Mouse (Mus musculus): ENCODE data around the gene Ephb2. TPM values are rescaled to one million over a fixed set of nuclear protein-coding genes. Genes with fewer than 3 reads are reported as not detected.

The Ephb2 gene
- polyA plus RNA-seq, 1 experiment from 2014 or later: 9.6 TPM

DNA sequence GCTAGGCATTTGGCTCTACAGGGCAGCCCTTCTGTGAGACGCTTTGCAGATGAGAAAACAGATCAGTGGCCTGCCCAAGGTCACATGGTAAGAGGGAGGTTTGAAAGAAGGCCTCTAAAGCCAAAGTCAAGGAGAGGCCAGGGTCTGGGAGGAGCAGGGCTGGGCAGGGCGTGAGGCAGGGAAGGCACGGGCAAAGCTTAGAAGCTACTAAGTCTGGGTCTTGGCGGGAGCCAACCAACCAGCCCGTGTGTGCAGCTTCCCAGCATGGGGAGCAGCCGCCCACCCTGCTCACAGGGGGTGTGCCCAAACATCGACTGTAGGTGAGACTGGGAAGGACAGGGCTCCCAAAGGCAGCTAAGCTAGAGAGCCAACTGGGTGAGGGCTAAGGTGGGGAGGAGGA is 70.7 kb downstream of the Ephb2 start:
- no peak overlapping the region for H3K4me3 ChIP-seq
- peaks cover 2% of the 10 kb centered on the region; the same call in 1 of the 2 replicates for H3K9me3 ChIP-seq (replicated peaks)
- no peaks in the 10 kb centered on the region for H3K27me3 ChIP-seq (ENCODE audit: low read depth, poor library complexity, severe bottlenecking)
- H3K27ac ChIP-seq: peak overlapping the region; percentile 56
- 68% methylated on average over 7 of the region's 7 CpGs for WGBS
- DNase-seq (ENCODE audit: low spot score): no peak
- peaks cover 66% of the 10 kb centered on the region for H3K4me1 ChIP-seq
- H3K36me3 ChIP-seq: peaks cover 18% of the 10 kb centered on the region

GRCm38 (mm10) chr4:136763349-136763748 is 72.4 kb downstream of the Ephb2 start:
- Histone ChIP-seq H3K4me1 (peaks cover 70% of the 10 kb centered on the region), H3K27me3 (ENCODE audit: low read depth, poor library complexity, severe bottlenecking) (peaks cover 11% of the 10 kb centered on the region; the same call in 1 of the 2 replicates), H3K4me3 (no peak overlapping the region), H3K36me3 (peaks cover 22% of the 10 kb centered on the region), H3K27ac (peak overlapping the region; percentile 61), H3K9me3 (replicated peaks) (no peaks in the 10 kb centered on the region)
- WGBS: 25% methylated on average over 5 of the region's 5 CpGs
- DNase-seq (ENCODE audit: low spot score): no peak

DNA sequence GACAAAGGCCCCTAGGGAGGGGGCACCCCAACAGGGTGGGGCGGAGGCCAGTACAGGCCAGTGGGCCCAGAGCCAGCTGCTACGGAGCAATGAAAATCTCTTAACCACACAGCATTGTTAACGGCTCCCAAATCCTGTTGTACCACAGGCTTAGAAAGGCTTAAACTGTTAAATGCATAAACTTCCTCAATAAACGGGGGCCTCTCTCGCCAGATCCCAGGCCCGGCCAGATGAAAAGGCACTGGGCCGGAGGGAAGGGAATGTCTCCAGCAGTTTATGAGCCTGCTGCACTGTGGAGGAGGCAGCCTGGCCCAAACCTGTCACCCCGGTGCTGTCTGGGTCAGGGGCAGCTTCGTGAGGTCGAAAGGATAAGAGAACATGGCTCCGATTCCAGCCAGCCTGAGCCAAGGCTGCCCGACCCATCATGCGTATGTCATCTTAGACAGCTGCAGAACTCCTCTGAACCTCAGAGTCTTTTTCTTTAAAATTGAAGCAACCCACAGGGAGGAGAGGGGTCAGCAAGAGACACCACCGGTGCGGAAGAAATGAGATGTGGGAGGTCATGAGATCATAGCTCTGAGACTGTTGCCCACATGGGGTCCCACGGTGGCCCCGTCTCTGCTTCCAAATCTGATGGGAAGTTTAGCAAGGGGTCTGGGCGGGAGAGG is 73.9 kb downstream of the Ephb2 start:
- Histone ChIP-seq H3K27me3 (ENCODE audit: low read depth, poor library complexity, severe bottlenecking) (peaks cover 23% of the 10 kb centered on the region; the same call in 1 of the 2 replicates), H3K4me3 (no peak overlapping the region), H3K27ac (peak overlapping the region; percentile 47), H3K36me3 (peaks cover 12% of the 10 kb centered on the region), H3K4me1 (peaks cover 82% of the 10 kb centered on the region), H3K9me3 (replicated peaks) (no peaks in the 10 kb centered on the region)
- no peak for DNase-seq (ENCODE audit: low spot score)
- 26% methylated on average over 18 of the region's 18 CpGs for WGBS

DNA sequence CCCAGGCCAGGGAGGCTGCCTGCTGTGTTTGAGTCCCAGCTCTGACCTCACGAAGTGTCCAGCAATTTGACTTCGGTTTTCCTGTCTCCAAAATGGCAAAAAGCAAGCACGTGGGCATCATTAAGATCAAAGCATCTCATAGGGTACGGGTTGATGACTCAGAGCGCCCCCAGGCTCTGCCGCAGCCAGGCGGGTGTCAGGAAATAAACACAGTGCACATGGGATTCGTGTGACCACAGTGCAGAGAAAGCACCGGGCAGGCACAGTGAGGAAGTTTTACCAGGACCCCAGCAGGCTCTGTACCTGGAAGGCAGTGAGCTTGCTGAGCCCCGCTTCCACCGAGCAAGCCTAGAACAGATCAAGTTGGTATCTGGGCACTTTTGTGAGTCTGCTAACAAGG is 74.9 kb downstream of the Ephb2 start:
- no peak overlapping the region for H3K4me3 ChIP-seq
- H3K36me3 ChIP-seq: peaks cover 12% of the 10 kb centered on the region
- no peaks in the 10 kb centered on the region for H3K9me3 ChIP-seq (replicated peaks)
- peak overlapping the region; percentile 47 for H3K27ac ChIP-seq
- DNase-seq (ENCODE audit: low spot score): peak; percentile 62
- peaks cover 25% of the 10 kb centered on the region; the same call in 1 of the 2 replicates for H3K27me3 ChIP-seq (ENCODE audit: low read depth, poor library complexity, severe bottlenecking)
- 29% methylated on average over 11 of the region's 11 CpGs for WGBS
- H3K4me1 ChIP-seq: peaks cover 84% of the 10 kb centered on the region

DNA sequence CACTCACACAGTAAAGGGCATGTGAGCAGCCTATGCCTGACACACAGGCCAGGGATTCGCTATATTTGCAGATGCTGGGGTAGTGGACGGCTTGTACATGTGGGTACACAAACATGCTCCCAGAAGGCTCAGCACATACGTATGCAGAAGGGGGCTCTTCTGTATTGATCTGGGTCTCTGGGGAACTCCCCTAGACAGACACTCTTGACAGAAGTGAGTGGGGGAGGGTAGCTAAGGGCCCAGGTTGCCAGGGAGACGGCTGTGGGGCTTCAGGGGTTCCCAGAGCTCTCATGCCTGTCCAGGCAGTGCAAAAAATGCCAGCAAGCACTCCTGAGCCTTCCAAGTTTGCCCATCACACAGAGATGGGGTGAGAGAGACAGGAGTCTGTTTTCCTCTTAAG is 78.7 kb downstream of the Ephb2 start:
- Histone ChIP-seq H3K27me3 (ENCODE audit: low read depth, poor library complexity, severe bottlenecking) (peaks cover 51% of the 10 kb centered on the region), H3K27ac (peak overlapping the region; percentile 79), H3K4me1 (peaks cover 78% of the 10 kb centered on the region), H3K9me3 (replicated peaks) (no peaks in the 10 kb centered on the region), H3K4me3 (no peak overlapping the region), H3K36me3 (peaks cover 12% of the 10 kb centered on the region)
- DNase-seq (ENCODE audit: low spot score): no peak
- 58% methylated on average over 4 of the region's 4 CpGs for WGBS

GRCm38 (mm10) chr4:136756486-136756885 is 79.3 kb downstream of the Ephb2 start:
- H3K36me3 ChIP-seq: peaks cover 12% of the 10 kb centered on the region
- H3K9me3 ChIP-seq (replicated peaks): no peaks in the 10 kb centered on the region
- H3K4me3 ChIP-seq: no peak overlapping the region
- DNase-seq (ENCODE audit: low spot score): no peak
- WGBS: 61% methylated on average over 6 of the region's 6 CpGs
- H3K27ac ChIP-seq: peak overlapping the region; percentile 79; the same call in 1 of the 2 replicates
- peaks cover 57% of the 10 kb centered on the region for H3K27me3 ChIP-seq (ENCODE audit: low read depth, poor library complexity, severe bottlenecking)
- H3K4me1 ChIP-seq: peaks cover 78% of the 10 kb centered on the region

DNA sequence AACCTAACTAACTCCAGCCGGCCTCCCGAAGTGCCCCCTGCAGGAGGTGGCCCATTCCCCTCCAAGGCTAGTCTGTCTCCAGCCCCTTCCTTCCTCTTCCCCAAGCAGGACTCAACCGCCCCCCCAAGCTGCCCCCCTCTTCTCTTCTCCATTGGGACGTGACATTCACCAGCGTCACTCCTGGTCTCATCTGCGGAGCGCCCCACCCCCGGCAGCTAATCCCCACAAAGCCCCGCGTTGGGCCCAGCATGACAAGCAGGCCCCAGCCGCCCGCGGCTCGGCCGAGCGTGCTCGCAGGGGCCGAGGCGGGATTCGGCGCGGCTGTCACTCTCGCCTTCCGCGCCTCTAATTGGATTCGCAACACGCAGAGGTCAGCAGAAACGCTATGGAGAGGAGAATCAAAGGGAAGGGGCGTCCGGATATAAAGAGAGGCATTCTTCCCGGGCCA is 80.4 kb downstream of the Ephb2 start:
- peaks cover 78% of the 10 kb centered on the region for H3K4me1 ChIP-seq
- WGBS: under 1% methylated on average over 31 of the region's 31 CpGs
- peak overlapping the region; percentile 79 for H3K27ac ChIP-seq
- peak overlapping the region; percentile 43 for H3K4me3 ChIP-seq
- H3K36me3 ChIP-seq: peaks cover 15% of the 10 kb centered on the region
- peak; percentile 77 for DNase-seq (ENCODE audit: low spot score)
- peaks cover 68% of the 10 kb centered on the region for H3K27me3 ChIP-seq (ENCODE audit: low read depth, poor library complexity, severe bottlenecking)
- no peaks in the 10 kb centered on the region for H3K9me3 ChIP-seq (replicated peaks)

DNA sequence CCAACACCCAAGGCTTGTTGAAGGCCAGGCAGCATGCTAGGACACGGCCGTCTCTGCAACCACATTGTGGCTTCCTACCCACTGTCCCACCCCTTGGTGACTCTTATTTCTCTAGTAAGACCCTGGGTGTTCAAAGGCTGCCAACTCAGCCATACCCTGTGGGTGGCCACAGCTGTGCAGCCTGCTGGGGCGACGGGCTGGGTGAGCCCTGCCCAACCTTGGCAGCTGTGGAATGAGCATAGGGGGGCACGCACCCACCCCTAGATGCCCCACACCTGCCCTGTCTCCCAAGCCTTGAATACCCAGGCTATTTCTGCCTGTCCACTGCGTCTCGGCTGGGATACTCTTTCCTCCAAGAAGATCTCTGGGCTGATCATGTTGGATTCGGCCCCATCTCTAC is 81.5 kb downstream of the Ephb2 start:
- H3K4me3 ChIP-seq: no peak overlapping the region
- H3K27me3 ChIP-seq (ENCODE audit: low read depth, poor library complexity, severe bottlenecking): peaks cover 74% of the 10 kb centered on the region
- DNase-seq (ENCODE audit: low spot score): no peak
- peak overlapping the region; percentile 79; the same call in 1 of the 2 replicates for H3K27ac ChIP-seq
- 95% methylated on average over 8 of the region's 8 CpGs for WGBS
- H3K4me1 ChIP-seq: peaks cover 86% of the 10 kb centered on the region
- H3K9me3 ChIP-seq (replicated peaks): no peaks in the 10 kb centered on the region
- peaks cover 10% of the 10 kb centered on the region for H3K36me3 ChIP-seq

DNA sequence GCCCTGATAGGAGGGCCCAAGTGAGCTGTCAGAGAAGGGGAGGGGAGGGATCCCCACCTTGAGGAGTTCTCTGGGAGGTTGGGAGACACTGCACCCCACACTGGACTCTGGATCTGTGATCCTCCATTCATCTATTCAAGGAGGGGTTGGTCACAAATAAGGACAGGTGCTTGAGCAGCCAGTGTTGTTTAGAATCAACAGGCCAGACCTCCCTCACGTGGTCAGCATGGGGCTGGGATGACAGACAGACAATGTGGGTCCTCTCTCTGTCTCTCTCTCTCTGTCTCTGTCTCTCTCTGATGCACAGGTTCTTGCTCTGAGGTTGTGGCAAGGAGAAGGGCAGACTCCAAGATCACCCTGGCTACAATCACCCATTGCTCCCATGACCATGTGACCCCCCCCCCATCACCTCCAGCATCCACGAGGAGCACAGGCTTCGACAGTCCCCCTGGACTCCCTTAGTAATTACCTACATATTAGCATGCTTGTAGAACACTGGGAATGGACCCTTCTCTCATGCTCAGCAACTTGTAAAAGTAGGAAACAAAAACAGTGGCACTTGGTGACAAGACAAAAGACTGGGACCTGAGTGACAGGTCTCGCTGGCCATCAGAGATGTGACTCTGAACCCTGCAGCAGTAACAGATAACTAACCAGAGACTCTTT is 84.3 kb downstream of the Ephb2 start:
- 37% methylated on average over 4 of the region's 4 CpGs for WGBS
- H3K36me3 ChIP-seq: 0 out of 2 replicates have a peak, but pooled peaks cover 3% of the 10 kb centered on the region
- DNase-seq (ENCODE audit: low spot score): no peak
- H3K9me3 ChIP-seq (replicated peaks): no peaks in the 10 kb centered on the region
- peaks cover 81% of the 10 kb centered on the region for H3K4me1 ChIP-seq
- peaks cover 52% of the 10 kb centered on the region for H3K27me3 ChIP-seq (ENCODE audit: low read depth, poor library complexity, severe bottlenecking)
- no peak overlapping the region for H3K4me3 ChIP-seq
- 0 out of 2 replicates have a peak overlapping the region, but pooled peaks have one; percentile 78 for H3K27ac ChIP-seq

GRCm38 (mm10) chr4:136750578-136751338 is 85.0 kb downstream of the Ephb2 start:
- Histone ChIP-seq H3K4me3 (peak overlapping the region; percentile 6; the same call in 1 of the 2 replicates), H3K36me3 (0 out of 2 replicates have a peak, but pooled peaks cover 3% of the 10 kb centered on the region), H3K4me1 (peaks cover 81% of the 10 kb centered on the region), H3K27me3 (ENCODE audit: low read depth, poor library complexity, severe bottlenecking) (peaks cover 52% of the 10 kb centered on the region), H3K27ac (peak overlapping the region; percentile 78), H3K9me3 (replicated peaks) (no peaks in the 10 kb centered on the region)
- DNase-seq (ENCODE audit: low spot score): peak; percentile 40
- 20% methylated on average over 19 of the region's 19 CpGs for whole genome bisulfite sequencing

GRCm38 (mm10) chr4:136749851-136750577 is 85.8 kb downstream of the Ephb2 start:
- Histone ChIP-seq H3K4me1 (peaks cover 78% of the 10 kb centered on the region), H3K27ac (peak overlapping the region; percentile 78), H3K36me3 (0 out of 2 replicates have a peak, but pooled peaks cover 3% of the 10 kb centered on the region), H3K4me3 (no peak overlapping the region), H3K27me3 (ENCODE audit: low read depth, poor library complexity, severe bottlenecking) (peaks cover 52% of the 10 kb centered on the region), H3K9me3 (replicated peaks) (no peaks in the 10 kb centered on the region)
- DNase-seq (ENCODE audit: low spot score): peak; percentile 48
- WGBS: 32% methylated on average over 19 of the region's 19 CpGs

- no peaks in the 10 kb centered on the region for H3K9me3 ChIP-seq (replicated peaks)
- DNase-seq (ENCODE audit: low spot score): no peak
- 0 out of 2 replicates have a peak, but pooled peaks cover 3% of the 10 kb centered on the region for H3K36me3 ChIP-seq
- no peak overlapping the region for H3K4me3 ChIP-seq
- peaks cover 47% of the 10 kb centered on the region for H3K27me3 ChIP-seq (ENCODE audit: low read depth, poor library complexity, severe bottlenecking)
- 32% methylated on average over 4 of the region's 4 CpGs for WGBS
- peaks cover 77% of the 10 kb centered on the region for H3K4me1 ChIP-seq
- peak overlapping the region; percentile 78 for H3K27ac ChIP-seq
Measured at GRCm38 (mm10) chr4:136749431-136749830, 86.4 kb downstream of the Ephb2 start.
